Mouse (Mus musculus) lung, postnatal 25 days (tissue): Measurements from ENCODE around the gene Dnajc15.
A peak's percentile ranks its signal among the peaks of the same experiment; 100 is the strongest.

Experiments
- DNase-seq: peaks from one replicate; pipeline ENCODE4 v3.0.0; 2022; ENCODE audit warnings: low spot score

The Dnajc15 gene

GRCm38 (mm10) chr14:77796506-77796905 lies 78.4 kb downstream of the Dnajc15 start:
- DNase-seq, result no peak

DNA sequence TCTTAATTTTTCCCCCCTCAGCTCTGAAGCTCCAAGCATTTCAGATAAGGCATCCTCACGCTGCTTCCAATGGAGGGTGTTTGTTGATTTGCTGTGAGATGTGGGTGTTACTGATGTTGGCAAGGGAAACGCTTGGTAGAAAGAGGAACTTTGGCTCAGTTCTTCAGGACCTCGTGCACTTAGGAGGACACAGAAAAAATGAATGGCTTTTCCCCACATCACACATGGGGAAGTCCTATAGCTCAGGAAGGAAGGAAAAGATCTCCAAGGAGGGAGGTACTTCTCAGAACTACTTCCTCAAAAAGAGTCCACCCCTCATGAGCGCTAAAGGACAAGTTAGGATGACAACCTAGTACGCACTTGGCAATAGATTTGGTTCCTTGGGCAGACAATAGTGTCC lies 79.7 kb downstream of the Dnajc15 start:
- no peak for DNase-seq

GRCm38 (mm10) chr14:77794285-77794949 lies 80.5 kb downstream of the Dnajc15 start:
- no peak for DNase-seq

GRCm38 (mm10) chr14:77792998-77793397 lies 81.9 kb downstream of the Dnajc15 start:
- DNase-seq, result no peak

GRCm38 (mm10) chr14:77783217-77783616 lies 91.7 kb downstream of the Dnajc15 start:
- DNase-seq, result no peak

- DNase-seq, result peak; percentile 38
These were observed 97.6 kb downstream of the Dnajc15 start for GRCm38 (mm10) chr14:77777365-77777764.

DNA sequence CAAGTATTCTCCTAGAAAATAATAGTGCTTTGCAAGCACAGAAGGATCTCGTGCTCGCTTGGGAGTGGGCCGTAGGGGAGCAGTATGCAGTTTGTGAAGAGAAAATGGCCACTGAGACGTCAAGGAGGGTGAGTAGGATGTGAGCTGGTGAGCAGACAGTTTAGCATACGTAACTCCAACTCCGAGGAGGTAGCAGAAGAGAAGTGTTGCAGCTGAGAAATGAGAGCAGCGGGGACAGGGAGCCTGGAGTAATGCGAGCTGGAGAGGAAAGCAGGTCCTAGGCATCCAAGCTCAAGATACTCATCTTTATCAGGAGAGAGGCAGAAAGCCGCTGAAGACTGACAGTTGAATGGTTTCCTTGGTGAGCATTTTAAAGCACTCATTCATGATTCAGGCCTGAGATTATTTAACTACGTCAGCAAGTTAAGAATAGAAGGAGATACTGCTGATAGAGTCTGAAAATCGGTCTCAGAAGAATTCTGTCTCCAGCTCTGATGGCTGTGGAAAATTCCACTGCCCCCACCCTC lies 98.9 kb downstream of the Dnajc15 start:
- DNase-seq, result no peak

DNA sequence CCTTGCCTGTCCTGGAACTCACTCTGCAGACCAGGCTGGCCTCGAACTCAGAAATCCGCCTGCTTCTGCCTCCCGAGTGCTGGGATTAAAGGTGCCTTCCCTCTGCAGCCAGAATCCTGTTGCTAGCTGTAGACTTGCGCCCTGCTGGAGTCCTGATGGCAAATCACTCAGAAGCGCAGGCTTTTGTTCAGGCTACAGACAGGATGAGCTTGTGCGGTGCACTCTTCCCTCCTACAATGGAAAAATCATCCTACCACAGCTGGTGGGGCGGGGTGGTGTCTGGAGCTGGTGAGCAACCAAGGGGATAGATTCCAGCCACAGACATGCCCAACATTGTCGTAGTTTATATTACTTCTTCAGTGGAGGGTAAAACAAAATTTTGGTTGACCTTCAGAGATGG lies 101.6 kb downstream of the Dnajc15 start:
- DNase-seq, result no peak

DNA sequence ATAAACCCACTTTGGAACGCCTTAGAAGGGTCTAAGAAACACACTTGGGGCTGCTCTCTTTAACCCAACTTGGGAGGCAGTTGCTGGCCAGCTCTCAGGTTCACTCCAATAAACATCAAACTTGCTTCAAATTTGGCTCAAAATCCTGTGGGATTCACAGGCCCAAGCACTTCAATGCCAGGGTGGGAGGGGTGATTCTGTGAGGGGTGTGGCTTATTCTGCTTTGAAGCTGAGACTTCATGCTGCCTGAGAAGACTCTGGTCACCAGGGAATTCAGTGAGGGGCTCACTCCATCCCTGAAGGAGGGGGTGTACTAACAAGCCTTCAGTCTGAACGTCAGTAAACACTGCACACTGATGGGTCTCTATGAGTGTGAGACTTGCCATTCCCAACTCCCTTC lies 103.3 kb downstream of the Dnajc15 start:
- no peak for DNase-seq
